Mouse (Mus musculus): ENCODE results near the gene Nrap.

Gene Nrap

GRCm38 (mm10) chr19:56405824-56406223 is 16.0 kb upstream of the Nrap start:
- H3K36me3 ChIP-seq (ENCODE audit: insufficient read depth, low read length) = no peaks in the 10 kb centered on the region
- TF ChIP-seq NANOG (IDR thresholded peaks at IDR 0.05; ENCODE audit: borderline replicate concordance, low read length) (no peak), POU5F1 (IDR thresholded peaks at IDR 0.05; ENCODE audit: borderline replicate concordance, low read length) (no peak), CTCF (conservative IDR thresholded peaks at IDR 0.05; ENCODE audit: low read length) (no peak)

GRCm38 (mm10) chr19:56401864-56402263 is 12.0 kb upstream of the Nrap start:
- peaks cover 13% of the 10 kb centered on the region for H3K27me3 ChIP-seq (ENCODE audit: insufficient read depth, low read length)
- H3K9me3 ChIP-seq (ENCODE audit: low read length) = no peaks in the 10 kb centered on the region
- TF ChIP-seq POU5F1 (IDR thresholded peaks at IDR 0.05; ENCODE audit: borderline replicate concordance, low read length) (no peak), NANOG (IDR thresholded peaks at IDR 0.05; ENCODE audit: borderline replicate concordance, low read length) (no peak), CTCF (conservative IDR thresholded peaks at IDR 0.05; ENCODE audit: low read length) (no peak)

More at GRCm38 (mm10) chr19:56405824-56406223, 16.0 kb upstream of the Nrap start:
- H3K9me3 ChIP-seq (ENCODE audit: low read length) = no peaks in the 10 kb centered on the region
- peaks cover 25% of the 10 kb centered on the region for H3K4me1 ChIP-seq (replicated peaks; ENCODE audit: low read depth, low read length)
- H3K27me3 ChIP-seq (ENCODE audit: insufficient read depth, low read length) = no peaks in the 10 kb centered on the region
- H3K4me3 ChIP-seq (replicated peaks; ENCODE audit: low read length) = no peak overlapping the region

GRCm38 (mm10) chr19:56400200-56400599 is 10.4 kb upstream of the Nrap start:
- Histone ChIP-seq H3K4me1 (replicated peaks; ENCODE audit: low read depth, low read length) (peaks cover 50% of the 10 kb centered on the region), H3K4me3 (replicated peaks; ENCODE audit: low read length) (no peak overlapping the region), H3K9me3 (ENCODE audit: low read length) (no peaks in the 10 kb centered on the region), H3K27me3 (ENCODE audit: insufficient read depth, low read length) (peaks cover 30% of the 10 kb centered on the region), H3K36me3 (ENCODE audit: insufficient read depth, low read length) (no peaks in the 10 kb centered on the region)
- TF ChIP-seq CTCF (conservative IDR thresholded peaks at IDR 0.05; ENCODE audit: low read length) (no peak), NANOG (IDR thresholded peaks at IDR 0.05; ENCODE audit: borderline replicate concordance, low read length) (no peak), POU5F1 (IDR thresholded peaks at IDR 0.05; ENCODE audit: borderline replicate concordance, low read length) (no peak)

More at GRCm38 (mm10) chr19:56401864-56402263, 12.0 kb upstream of the Nrap start:
- Histone ChIP-seq H3K36me3 (ENCODE audit: insufficient read depth, low read length) (no peaks in the 10 kb centered on the region), H3K4me3 (replicated peaks; ENCODE audit: low read length) (no peak overlapping the region), H3K4me1 (replicated peaks; ENCODE audit: low read depth, low read length) (peaks cover 49% of the 10 kb centered on the region)

- Histone ChIP-seq H3K36me3 (ENCODE audit: insufficient read depth, low read length) (no peaks in the 10 kb centered on the region), H3K9me3 (ENCODE audit: low read length) (no peaks in the 10 kb centered on the region), H3K4me1 (replicated peaks; ENCODE audit: low read depth, low read length) (peaks cover 45% of the 10 kb centered on the region), H3K27me3 (ENCODE audit: insufficient read depth, low read length) (peaks cover 45% of the 10 kb centered on the region), H3K4me3 (replicated peaks; ENCODE audit: low read length) (no peak overlapping the region)
- TF ChIP-seq NANOG (IDR thresholded peaks at IDR 0.05; ENCODE audit: borderline replicate concordance, low read length) = no peak
- TF ChIP-seq POU5F1 (IDR thresholded peaks at IDR 0.05; ENCODE audit: borderline replicate concordance, low read length) = no peak
- no peak for TF ChIP-seq CTCF (conservative IDR thresholded peaks at IDR 0.05; ENCODE audit: low read length)
Observed at GRCm38 (mm10) chr19:56398528-56398795, 8.6 kb upstream of the Nrap start.

- Histone ChIP-seq H3K36me3 (ENCODE audit: insufficient read depth, low read length) (no peaks in the 10 kb centered on the region), H3K4me3 (replicated peaks; ENCODE audit: low read length) (peak overlapping the region; percentile 75), H3K27me3 (ENCODE audit: insufficient read depth, low read length) (peaks cover 47% of the 10 kb centered on the region), H3K9me3 (ENCODE audit: low read length) (no peaks in the 10 kb centered on the region), H3K4me1 (replicated peaks; ENCODE audit: low read depth, low read length) (peaks cover 45% of the 10 kb centered on the region)
- TF ChIP-seq POU5F1 (IDR thresholded peaks at IDR 0.05; ENCODE audit: borderline replicate concordance, low read length) = no peak
- TF ChIP-seq CTCF (conservative IDR thresholded peaks at IDR 0.05; ENCODE audit: low read length) = no peak
- no peak for TF ChIP-seq NANOG (IDR thresholded peaks at IDR 0.05; ENCODE audit: borderline replicate concordance, low read length)
Observed at GRCm38 (mm10) chr19:56397663-56398527, 8.1 kb upstream of the Nrap start.

- H3K4me3 ChIP-seq (replicated peaks; ENCODE audit: low read length) = peak within 1 kb of the TSS; percentile 75
- TF ChIP-seq CTCF (conservative IDR thresholded peaks at IDR 0.05; ENCODE audit: low read length) = no peak
- TF ChIP-seq POU5F1 (IDR thresholded peaks at IDR 0.05; ENCODE audit: borderline replicate concordance, low read length) = no peak
- TF ChIP-seq NANOG (IDR thresholded peaks at IDR 0.05; ENCODE audit: borderline replicate concordance, low read length) = no peak
- peaks cover 49% of the 10 kb centered on the region for H3K4me1 ChIP-seq (replicated peaks; ENCODE audit: low read depth, low read length)
- peaks cover 49% of the 10 kb centered on the region for H3K27me3 ChIP-seq (ENCODE audit: insufficient read depth, low read length)
- H3K9me3 ChIP-seq (ENCODE audit: low read length) = no peaks in the 10 kb centered on the region
- H3K36me3 ChIP-seq (ENCODE audit: insufficient read depth, low read length) = no peaks in the 10 kb centered on the region
Observed at GRCm38 (mm10) chr19:56396669-56397621, 7.1 kb upstream of the Nrap start, which contains the start of gene Casp7. Gene Casp7, plus strand, starts transcription at chr19:56397129.

- H3K36me3 ChIP-seq (ENCODE audit: insufficient read depth, low read length) = no peaks in the 10 kb centered on the region
- H3K9me3 ChIP-seq (ENCODE audit: low read length) = no peaks in the 10 kb centered on the region
- peaks cover 49% of the 10 kb centered on the region for H3K27me3 ChIP-seq (ENCODE audit: insufficient read depth, low read length)
- TF ChIP-seq CTCF (conservative IDR thresholded peaks at IDR 0.05; ENCODE audit: low read length) (no peak), NANOG (IDR thresholded peaks at IDR 0.05; ENCODE audit: borderline replicate concordance, low read length) (no peak), POU5F1 (IDR thresholded peaks at IDR 0.05; ENCODE audit: borderline replicate concordance, low read length) (no peak)
- H3K4me1 ChIP-seq (replicated peaks; ENCODE audit: low read depth, low read length) = peaks cover 52% of the 10 kb centered on the region
- peak overlapping the region; percentile 75 for H3K4me3 ChIP-seq (replicated peaks; ENCODE audit: low read length)
Observed at GRCm38 (mm10) chr19:56396227-56396626, 6.4 kb upstream of the Nrap start.

Measured in E14TG2a.4 (cell line).